28 mouse cellular contexts compared by ENCODE assay signal in genomic region chr3:52815497-52815896, GRCm38 (mm10).
DNase-seq lines count a peak whose midpoint lies in the region; ATAC-seq lines count a peak whose summit lies in the region.
"Had no signal": no experiment of that assay in that cellular context is flagged by ENCODE, and none has a peak within 500 bp of the region (broad histone marks: within the 10 kb centered on the region; RNA-seq: fewer than 3 reads in every experiment).

No protein-coding gene starts in this region.

- H3K27me3 ChIP-seq in hindbrain, embryonic 10.5 days (ENCODE audit: insufficient read depth, poor library complexity, severe bottlenecking), result peaks cover 7% of the 10 kb centered on the region
- no peaks in the 10 kb centered on the region for H3K27me3 ChIP-seq in hindbrain, embryonic 16.5 days (replicated peaks; ENCODE audit: control insufficient read depth, insufficient read depth, low read length)
- H3K27me3 ChIP-seq in midbrain, embryonic 11.5 days (ENCODE audit: control insufficient read depth, insufficient read depth, low read length), result no peaks in the 10 kb centered on the region
- H3K27me3 ChIP-seq in midbrain, embryonic 15.5 days (replicated peaks), result peaks cover 2% of the 10 kb centered on the region; the same call in 1 of the 2 replicates
- H3K27me3 ChIP-seq in forebrain, embryonic 16.5 days (replicated peaks; ENCODE audit: control insufficient read depth, insufficient read depth, low read length), result no peaks in the 10 kb centered on the region
- H3K27me3 ChIP-seq: CH12.LX; embryonic facial prominence, embryonic 12.5 days; embryonic facial prominence, embryonic 15.5 days; heart, embryonic 12.5 days; heart, embryonic 15.5 days had no signal

- peaks cover 37% of the 10 kb centered on the region for H3K4me1 ChIP-seq in hindbrain, embryonic 10.5 days (replicated peaks)
- H3K4me1 ChIP-seq in hindbrain, embryonic 16.5 days (ENCODE audit: control insufficient read depth, insufficient read depth, low read depth, low read length), result no peaks in the 10 kb centered on the region
- peaks cover 2% of the 10 kb centered on the region; the same call in 1 of the 2 replicates for H3K4me1 ChIP-seq in midbrain, embryonic 11.5 days (ENCODE audit: control insufficient read depth, insufficient read depth, low read length)
- peaks cover 2% of the 10 kb centered on the region; the same call in 1 of the 2 replicates for H3K4me1 ChIP-seq in midbrain, embryonic 15.5 days
- H3K4me1 ChIP-seq in forebrain, embryonic 16.5 days (replicated peaks; ENCODE audit: control insufficient read depth, insufficient read depth, low read length), result no peaks in the 10 kb centered on the region
- H3K4me1 ChIP-seq: embryonic facial prominence, embryonic 12.5 days; embryonic facial prominence, embryonic 15.5 days; heart, embryonic 15.5 days had no signal

- ATAC-seq in hindbrain, embryonic 16.5 days, result no peak
- ATAC-seq in midbrain, embryonic 11.5 days (ENCODE audit: low FRiP score), result 0 out of 2 replicates have a peak, but pooled peaks have one; percentile 61
- no peak for ATAC-seq in midbrain, embryonic 15.5 days (replicated peaks)
- ATAC-seq in forebrain, embryonic 16.5 days, result no peak
- ATAC-seq: forebrain, embryonic 14.5 days; hindbrain, postnatal 0 days; inflammation-experienced regulatory T-cells, adult 6 months; Patski had no signal

- no peak overlapping the region for H3K9ac ChIP-seq in hindbrain, embryonic 16.5 days (ENCODE audit: low read depth, low read length)
- H3K9ac ChIP-seq in midbrain, embryonic 11.5 days (ENCODE audit: low read length), result no peak overlapping the region
- H3K9ac ChIP-seq in midbrain, embryonic 15.5 days, result no peak overlapping the region
- H3K9ac ChIP-seq in forebrain, embryonic 16.5 days (replicated peaks; ENCODE audit: low read depth, low read length), result no peak overlapping the region
- H3K9ac ChIP-seq: embryonic facial prominence, embryonic 12.5 days; embryonic facial prominence, embryonic 15.5 days; heart, embryonic 12.5 days; heart, embryonic 15.5 days; hindbrain, embryonic 13.5 days had no signal

- no peaks in the 10 kb centered on the region for H3K9me3 ChIP-seq in hindbrain, embryonic 10.5 days
- no peaks in the 10 kb centered on the region for H3K9me3 ChIP-seq in hindbrain, embryonic 16.5 days (ENCODE audit: control insufficient read depth, low read length)
- no peaks in the 10 kb centered on the region for H3K9me3 ChIP-seq in midbrain, embryonic 11.5 days (ENCODE audit: control insufficient read depth, low read length)
- H3K9me3 ChIP-seq in midbrain, embryonic 15.5 days, result no peaks in the 10 kb centered on the region
- H3K9me3 ChIP-seq in forebrain, embryonic 16.5 days (ENCODE audit: control insufficient read depth, low read length), result no peaks in the 10 kb centered on the region
- H3K9me3 ChIP-seq: embryonic facial prominence, embryonic 12.5 days; embryonic facial prominence, embryonic 15.5 days; heart, embryonic 12.5 days; heart, embryonic 15.5 days; hindbrain, embryonic 13.5 days had no signal

- peak; percentile 34 for DNase-seq in hindbrain, embryonic 10.5 days (ENCODE audit: low spot score)
- DNase-seq in midbrain, embryonic 11.5 days (ENCODE audit: low spot score, missing footprints), result no peak
- DNase-seq in ovary, adult 18-20 months (ENCODE audit: low spot score), result peak; percentile 55
- no peak for DNase-seq in ovary, postnatal 36 days (ENCODE audit: low spot score)
- DNase-seq: adrenal gland, postnatal 10 days; adrenal gland, postnatal 36 days; B cell, adult 2 months; cerebellum, adult 18-20 months; cerebellum, adult 9-10 months; cerebellum, postnatal 14 days; gastrocnemius, postnatal 25 days; heart, adult 18-20 months; heart, postnatal 10 days; heart, postnatal 36 days had no signal

- H3K36me3 ChIP-seq in hindbrain, embryonic 10.5 days, result no peaks in the 10 kb centered on the region
- no peaks in the 10 kb centered on the region for H3K36me3 ChIP-seq in hindbrain, embryonic 16.5 days (ENCODE audit: control insufficient read depth, insufficient read depth, low read length)
- H3K36me3 ChIP-seq in midbrain, embryonic 11.5 days (ENCODE audit: control insufficient read depth, insufficient read depth, low read length), result no peaks in the 10 kb centered on the region
- no peaks in the 10 kb centered on the region for H3K36me3 ChIP-seq in midbrain, embryonic 15.5 days (replicated peaks)
- no peaks in the 10 kb centered on the region for H3K36me3 ChIP-seq in forebrain, embryonic 16.5 days (ENCODE audit: control insufficient read depth, insufficient read depth)
- H3K36me3 ChIP-seq: embryonic facial prominence, embryonic 12.5 days; embryonic facial prominence, embryonic 15.5 days; G1E; heart, embryonic 12.5 days; heart, embryonic 15.5 days; hindbrain, embryonic 13.5 days had no signal

- H3K4me3 ChIP-seq in hindbrain, embryonic 10.5 days, result no peak overlapping the region
- H3K4me3 ChIP-seq in hindbrain, embryonic 16.5 days (ENCODE audit: low read length), result no peak overlapping the region
- H3K4me3 ChIP-seq in midbrain, embryonic 11.5 days (ENCODE audit: low read depth, low read length), result no peak overlapping the region
- H3K4me3 ChIP-seq in midbrain, embryonic 15.5 days, result no peak overlapping the region
- no peak overlapping the region for H3K4me3 ChIP-seq in forebrain, embryonic 16.5 days (replicated peaks; ENCODE audit: low read length)
- H3K4me3 ChIP-seq: embryonic facial prominence, embryonic 12.5 days; embryonic facial prominence, embryonic 15.5 days; heart, embryonic 12.5 days; heart, embryonic 15.5 days; hindbrain, embryonic 13.5 days had no signal

- WGBS in hindbrain, embryonic 10.5 days, result 40% methylated on average over 7 of the region's 7 CpGs
- 34% methylated on average over 7 of the region's 7 CpGs for WGBS in hindbrain, embryonic 16.5 days
- 44% methylated on average over 7 of the region's 7 CpGs for WGBS in midbrain, embryonic 11.5 days
- 31% methylated on average over 7 of the region's 7 CpGs for WGBS in midbrain, embryonic 15.5 days
- 60% methylated on average over 7 of the region's 7 CpGs for WGBS in forebrain, embryonic 16.5 days

- peak overlapping the region; percentile 81 for H3K27ac ChIP-seq in hindbrain, embryonic 10.5 days
- H3K27ac ChIP-seq in hindbrain, embryonic 16.5 days (ENCODE audit: low read depth, low read length), result no peak overlapping the region
- H3K27ac ChIP-seq in midbrain, embryonic 11.5 days (ENCODE audit: low read depth, low read length), result no peak overlapping the region
- H3K27ac ChIP-seq in midbrain, embryonic 15.5 days, result no peak overlapping the region
- no peak overlapping the region for H3K27ac ChIP-seq in forebrain, embryonic 16.5 days (ENCODE audit: low read length)
- H3K27ac ChIP-seq: embryonic facial prominence, embryonic 12.5 days; embryonic facial prominence, embryonic 15.5 days; heart, embryonic 15.5 days; hindbrain, embryonic 13.5 days; hindbrain, postnatal 0 days had no signal

- no peak overlapping the region for H3K4me2 ChIP-seq in hindbrain, embryonic 16.5 days (ENCODE audit: low read length)
- no peak overlapping the region for H3K4me2 ChIP-seq in midbrain, embryonic 11.5 days
- no peak overlapping the region for H3K4me2 ChIP-seq in midbrain, embryonic 15.5 days
- no peak overlapping the region for H3K4me2 ChIP-seq in forebrain, embryonic 16.5 days (ENCODE audit: low read length)
- H3K4me2 ChIP-seq: embryonic facial prominence, embryonic 12.5 days; embryonic facial prominence, embryonic 15.5 days; heart, embryonic 12.5 days; heart, embryonic 15.5 days; hindbrain, embryonic 13.5 days had no signal

Comparison
In these comparisons a context has a peak if more than half of its experiments do, and no peak if none do; other contexts are left out.
1. DNase-seq: peak in hindbrain, embryonic 10.5 days (single experiment) and ovary, adult 18-20 months (single experiment); none in midbrain, embryonic 11.5 days (single experiment) and ovary, postnatal 36 days (single experiment).